Mouse (Mus musculus) hindbrain, embryonic 11.5 days (tissue): ENCODE measurements around the gene Lrrn3. TPM values are rescaled to one million over a fixed set of nuclear protein-coding genes. Genes with fewer than 3 reads are reported as not detected.
A peak's percentile ranks its signal among the peaks of the same experiment; 100 is the strongest.

Experiments
- ATAC-seq: fragments of 200-750 bp; cut with Nextera tagmentation; 2 replicates; pipeline ENCODE4 v1.8.0; 2017; ENCODE audit warnings: mild to moderate bottlenecking, moderate TSS enrichment, moderate library complexity; ENCODE audit not compliant: low FRiP score
- DNase-seq: peaks from one replicate; pipeline ENCODE4 v3.0.0-alpha.2; 2015; ENCODE audit warnings: low spot score
- H3K27ac ChIP-seq: fragments of 300-500 bp; sonication (generic); 2 replicates; pipeline ENCODE4 v1.5.1; 2014; ENCODE audit warnings: mild to moderate bottlenecking, low read depth, low read length
- H3K27me3 ChIP-seq: fragments of 300-500 bp; sonication (generic); 2 replicates; pipeline ENCODE4 v1.6.1; 2014; ENCODE audit warnings: mild to moderate bottlenecking, low read length, moderate library complexity, mixed read lengths; ENCODE audit not compliant: control insufficient read depth, insufficient read depth
- H3K36me3 ChIP-seq: fragments of 300-500 bp; sonication (generic); 2 replicates; pipeline ENCODE4 v1.6.1; 2014; ENCODE audit warnings: mild to moderate bottlenecking, low read length, moderate library complexity, mixed read lengths; ENCODE audit not compliant: control insufficient read depth, insufficient read depth
- H3K4me1 ChIP-seq: fragments of 300-500 bp; sonication (generic); replicated peaks from 2 replicates; pipeline ENCODE4 v1.6.1; 2014; ENCODE audit warnings: low read length, mixed read lengths; ENCODE audit not compliant: control insufficient read depth, insufficient read depth
- H3K4me2 ChIP-seq: fragments of 300-500 bp; sonication (generic); replicated peaks from 2 replicates; pipeline ENCODE4 v1.6.1; 2014; ENCODE audit warnings: mild to moderate bottlenecking, low read depth, low read length
- H3K4me3 ChIP-seq: fragments of 300-500 bp; sonication (generic); 2 replicates; pipeline ENCODE4 v1.5.1; 2014; ENCODE audit warnings: low read depth, low read length
- H3K9ac ChIP-seq: fragments of 300-500 bp; sonication (generic); 2 replicates; pipeline ENCODE4 v1.6.1; 2014; ENCODE audit warnings: low read depth, low read length
- H3K9me3 ChIP-seq: fragments of 300-500 bp; sonication (generic); 2 replicates; pipeline ENCODE4 v1.6.1; 2016; ENCODE audit warnings: low read length; ENCODE audit not compliant: control insufficient read depth
- WGBS: fragments of 180-500 bp; shearing (Covaris S2); extraction: QIAGEN DNeasy Blood & Tissue Kit; methylation state at CpG from one replicate; pipeline ENCODE4 v1.1.7; 2014; 5-methylcytosine and 5-hydroxymethylcytosine counted together
- polyA plus RNA-seq: library from polyadenylated mRNA; unstranded; fragments of >200 nt; fragmentation: Nextera tagmentation; extraction: Ambion mirVana; gene quantifications from 2 replicates; pipeline ENCODE4 v1.2.1, GENCODE M21; 2014

The Lrrn3 gene
- polyA plus RNA-seq: 43.3 and 43.7 TPM in 2 replicates

DNA sequence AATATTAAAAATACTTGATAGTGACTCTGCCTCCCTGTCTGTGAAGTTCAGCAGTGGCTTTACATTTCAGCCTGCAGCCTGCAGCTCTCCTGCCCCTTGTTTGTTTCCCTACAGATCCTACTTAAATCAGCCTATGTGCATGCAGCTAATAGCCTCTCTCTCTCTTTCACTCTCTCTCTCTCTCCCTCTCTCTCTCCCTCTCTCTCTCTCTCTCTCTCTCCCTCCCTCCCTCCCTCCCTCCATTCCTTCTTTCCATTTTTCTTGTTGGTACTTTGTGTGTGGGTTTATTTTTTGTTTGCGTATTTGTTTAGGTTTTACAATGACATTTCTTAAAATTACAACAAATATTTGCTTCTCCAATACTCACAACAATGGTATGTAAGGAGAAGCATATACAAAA is at the start of gene Lrrn3:
Gene Lrrn3, minus strand, starts transcription at position 101 of the 400 bp plus-strand sequence.
- WGBS: 100% methylated on average over 1 of the region's 1 CpGs
- Histone ChIP-seq H3K9me3 (no peaks in the 10 kb centered on the region), H3K4me3 (peak within 1 kb of the TSS; percentile 38), H3K4me1 (no peaks in the 10 kb centered on the region), H3K9ac (peak within 1 kb of the TSS; percentile 67), H3K4me2 (peak within 1 kb of the TSS; percentile 45), H3K27ac (peak within 1 kb of the TSS; percentile 85), H3K36me3 (no peaks in the 10 kb centered on the region), H3K27me3 (no peaks in the 10 kb centered on the region)
- ATAC-seq (peak; percentile 15; the same call in 1 of the 2 replicates), DNase-seq (no peak)

DNA sequence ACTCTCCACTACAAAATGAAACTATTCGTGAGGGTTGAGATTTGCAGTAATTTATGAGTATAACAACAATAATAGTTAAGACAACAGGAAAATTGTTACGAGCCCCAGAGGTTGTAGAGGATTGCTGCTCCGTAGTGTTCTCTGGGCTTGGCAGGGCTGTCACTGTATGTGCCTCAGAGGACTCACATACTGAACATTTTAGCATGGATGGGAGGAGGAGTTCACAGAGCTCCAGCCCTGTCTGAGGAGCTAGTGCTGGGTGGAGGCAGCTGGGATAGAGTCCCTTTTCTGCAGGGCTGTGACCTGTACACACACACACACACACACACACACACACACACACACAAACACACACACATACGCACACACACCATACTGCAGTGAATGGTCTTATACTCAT is 42.2 kb upstream of the Lrrn3 start:
- H3K27ac ChIP-seq: no peak overlapping the region
- no peaks in the 10 kb centered on the region for H3K9me3 ChIP-seq
- WGBS: 87% methylated on average over 4 of the region's 4 CpGs
- H3K4me2 ChIP-seq: no peak overlapping the region
- no peaks in the 10 kb centered on the region for H3K36me3 ChIP-seq
- no peak overlapping the region for H3K4me3 ChIP-seq
- ATAC-seq: no peak
- DNase-seq: no peak
- no peaks in the 10 kb centered on the region for H3K27me3 ChIP-seq
- no peaks in the 10 kb centered on the region for H3K4me1 ChIP-seq
- H3K9ac ChIP-seq: no peak overlapping the region

DNA sequence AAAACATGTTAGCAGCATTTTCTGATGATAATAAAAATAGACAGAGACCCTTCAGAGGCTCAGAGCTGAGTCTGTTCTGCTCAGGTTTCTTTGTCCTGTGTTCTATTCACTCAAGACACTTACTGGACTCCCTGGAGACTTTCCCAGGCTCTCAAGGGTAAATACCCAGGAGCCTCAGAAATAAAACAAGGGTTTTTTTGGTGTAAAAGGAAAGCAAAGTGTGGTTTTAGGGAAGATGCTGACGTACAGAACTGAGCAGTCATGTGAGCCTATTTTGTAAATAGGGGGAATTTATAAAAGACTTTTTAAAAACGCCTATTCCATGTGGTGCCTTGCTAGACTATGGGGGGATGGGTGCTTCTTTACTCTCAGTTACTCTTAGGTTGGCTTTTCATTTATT is 40.5 kb upstream of the Lrrn3 start:
- no peak overlapping the region for H3K4me3 ChIP-seq
- 45% methylated on average over 2 of the region's 2 CpGs for WGBS

DNA sequence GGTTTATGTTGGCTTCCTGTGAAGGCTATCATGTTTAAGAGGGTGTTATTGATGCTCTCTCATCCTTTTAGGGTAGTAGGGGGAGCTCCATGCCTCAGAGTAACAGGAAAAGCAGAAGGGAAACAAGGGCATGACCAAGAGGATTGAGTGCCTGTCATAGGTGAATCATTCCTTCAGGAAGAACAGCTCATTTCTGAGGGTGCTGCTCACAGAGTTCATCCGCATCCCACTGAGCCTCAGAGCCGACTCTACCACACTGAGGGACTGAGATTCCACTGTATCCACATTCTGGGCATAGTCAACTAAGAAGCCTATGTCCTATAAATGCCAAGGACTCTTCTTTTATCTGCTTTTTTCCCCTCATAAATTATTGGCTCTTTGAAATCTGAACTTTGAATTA is 35.4 kb upstream of the Lrrn3 start:
- H3K9ac ChIP-seq: no peak overlapping the region
- DNase-seq (no peak), ATAC-seq (no peak)
- no peak overlapping the region for H3K4me3 ChIP-seq
- WGBS: 83% methylated on average over 2 of the region's 2 CpGs
- H3K4me2 ChIP-seq: no peak overlapping the region
- H3K9me3 ChIP-seq: no peaks in the 10 kb centered on the region
- no peaks in the 10 kb centered on the region for H3K27me3 ChIP-seq
- H3K4me1 ChIP-seq: no peaks in the 10 kb centered on the region
- no peaks in the 10 kb centered on the region for H3K36me3 ChIP-seq
- no peak overlapping the region for H3K27ac ChIP-seq

More for the DNA sequence above, 40.5 kb upstream of the Lrrn3 start:
- no peak overlapping the region for H3K27ac ChIP-seq
- H3K27me3 ChIP-seq: no peaks in the 10 kb centered on the region
- H3K4me2 ChIP-seq: no peak overlapping the region
- H3K4me1 ChIP-seq: no peaks in the 10 kb centered on the region
- DNase-seq (no peak), ATAC-seq (no peak)
- no peaks in the 10 kb centered on the region for H3K9me3 ChIP-seq
- H3K9ac ChIP-seq: no peak overlapping the region
- no peaks in the 10 kb centered on the region for H3K36me3 ChIP-seq

DNA sequence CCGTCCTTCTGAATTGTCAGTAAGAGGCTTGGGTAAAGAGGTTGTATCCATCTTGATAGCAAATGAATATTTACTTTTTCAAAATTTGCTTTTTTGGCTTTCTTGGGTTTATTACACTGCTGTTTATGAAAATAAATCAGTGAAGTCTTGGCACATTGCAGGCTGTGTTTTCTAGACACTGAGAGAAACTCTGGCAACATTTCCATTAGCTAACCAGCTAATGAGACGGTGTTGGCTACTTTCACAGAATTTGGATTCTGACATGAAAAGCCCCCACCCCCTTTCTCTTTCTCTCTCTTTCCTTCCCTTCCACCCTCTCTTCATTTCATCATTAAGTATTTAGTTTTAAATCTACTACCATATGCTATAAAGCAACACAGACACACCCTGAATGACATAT is 34.1 kb upstream of the Lrrn3 start:
- WGBS: 83% methylated on average over 2 of the region's 2 CpGs
- H3K9me3 ChIP-seq: no peaks in the 10 kb centered on the region

DNA sequence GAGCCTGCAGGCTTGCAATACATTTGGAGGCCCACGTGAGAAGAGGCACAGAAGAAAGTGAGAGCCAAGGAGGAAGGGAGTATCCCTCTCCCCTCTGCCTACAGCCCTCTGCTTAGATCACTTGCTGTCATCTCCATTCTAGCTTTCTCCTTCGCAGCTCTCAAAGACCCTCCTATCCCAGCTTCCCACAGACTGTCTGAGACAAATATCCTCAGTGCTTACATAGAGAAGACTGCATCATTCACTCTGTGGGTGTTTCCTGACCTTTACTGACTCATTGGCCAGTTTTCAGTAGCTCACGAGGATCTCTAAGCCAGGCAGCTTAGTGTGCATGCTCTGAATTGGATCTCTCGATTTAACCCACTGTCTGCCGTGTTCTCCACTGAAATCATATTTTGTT is 32.7 kb upstream of the Lrrn3 start:
- ATAC-seq (no peak), DNase-seq (no peak)
- Histone ChIP-seq H3K9ac (no peak overlapping the region), H3K36me3 (no peaks in the 10 kb centered on the region), H3K27ac (no peak overlapping the region), H3K4me2 (no peak overlapping the region), H3K4me1 (no peaks in the 10 kb centered on the region), H3K27me3 (no peaks in the 10 kb centered on the region), H3K9me3 (no peaks in the 10 kb centered on the region), H3K4me3 (no peak overlapping the region)
- WGBS: 72% methylated on average over 5 of the region's 5 CpGs

More for the DNA sequence above, 34.1 kb upstream of the Lrrn3 start:
- no peak overlapping the region for H3K9ac ChIP-seq
- H3K36me3 ChIP-seq: no peaks in the 10 kb centered on the region
- H3K27ac ChIP-seq: no peak overlapping the region
- no peak for DNase-seq
- no peak for ATAC-seq
- H3K4me2 ChIP-seq: no peak overlapping the region
- no peak overlapping the region for H3K4me3 ChIP-seq
- H3K4me1 ChIP-seq: no peaks in the 10 kb centered on the region
- H3K27me3 ChIP-seq: no peaks in the 10 kb centered on the region

DNA sequence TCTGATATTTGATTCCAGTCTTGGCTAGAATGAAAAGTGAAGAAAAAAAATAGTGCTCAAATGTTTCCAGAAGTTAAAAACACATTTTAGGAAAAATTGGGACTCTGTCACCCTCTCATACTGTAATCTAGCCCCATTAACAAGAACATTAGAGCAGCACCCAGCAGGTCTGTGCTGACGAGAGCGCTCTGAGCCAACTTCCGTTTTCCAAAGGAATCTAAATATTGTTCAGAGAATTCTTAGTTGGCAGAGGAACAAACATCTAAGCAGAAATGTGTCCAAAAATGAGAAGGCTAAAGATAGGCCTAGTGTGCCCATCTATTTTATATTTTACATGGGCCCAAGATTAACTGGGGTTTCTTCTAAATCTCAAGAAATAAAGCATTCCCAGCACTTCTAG is 24.4 kb upstream of the Lrrn3 start:
- Histone ChIP-seq H3K4me3 (no peak overlapping the region), H3K4me2 (no peak overlapping the region), H3K4me1 (no peaks in the 10 kb centered on the region), H3K9me3 (no peaks in the 10 kb centered on the region), H3K27ac (no peak overlapping the region), H3K36me3 (no peaks in the 10 kb centered on the region), H3K27me3 (no peaks in the 10 kb centered on the region), H3K9ac (no peak overlapping the region)
- DNase-seq (no peak), ATAC-seq (no peak)
- WGBS: 93% methylated on average over 3 of the region's 3 CpGs

DNA sequence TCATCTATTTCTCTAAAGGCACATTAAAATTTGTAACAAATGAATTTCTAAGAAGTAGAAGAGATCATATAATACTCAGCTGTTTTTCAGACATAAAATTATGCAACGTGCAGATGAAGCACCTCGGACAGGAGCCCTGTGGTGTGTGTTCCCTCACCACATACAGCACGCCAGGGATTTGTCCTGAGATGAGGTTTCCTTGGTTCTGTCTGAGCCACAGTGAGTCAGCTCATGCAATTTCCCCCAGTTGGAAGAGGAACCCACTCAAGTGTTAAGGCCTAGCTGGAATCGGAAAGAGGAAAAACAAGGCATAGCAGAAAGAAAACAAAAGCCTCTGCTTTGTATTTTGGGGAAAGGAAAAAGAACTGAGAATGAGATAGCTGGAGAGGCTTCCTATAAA is 22.4 kb upstream of the Lrrn3 start:
- no peaks in the 10 kb centered on the region for H3K4me1 ChIP-seq
- H3K9ac ChIP-seq: no peak overlapping the region
- 85% methylated on average over 4 of the region's 4 CpGs for WGBS
- no peak overlapping the region for H3K27ac ChIP-seq
- no peak overlapping the region for H3K4me2 ChIP-seq
- no peaks in the 10 kb centered on the region for H3K9me3 ChIP-seq
- H3K4me3 ChIP-seq: no peak overlapping the region
- H3K36me3 ChIP-seq: no peaks in the 10 kb centered on the region
- DNase-seq: no peak
- no peak for ATAC-seq
- H3K27me3 ChIP-seq: no peaks in the 10 kb centered on the region

DNA sequence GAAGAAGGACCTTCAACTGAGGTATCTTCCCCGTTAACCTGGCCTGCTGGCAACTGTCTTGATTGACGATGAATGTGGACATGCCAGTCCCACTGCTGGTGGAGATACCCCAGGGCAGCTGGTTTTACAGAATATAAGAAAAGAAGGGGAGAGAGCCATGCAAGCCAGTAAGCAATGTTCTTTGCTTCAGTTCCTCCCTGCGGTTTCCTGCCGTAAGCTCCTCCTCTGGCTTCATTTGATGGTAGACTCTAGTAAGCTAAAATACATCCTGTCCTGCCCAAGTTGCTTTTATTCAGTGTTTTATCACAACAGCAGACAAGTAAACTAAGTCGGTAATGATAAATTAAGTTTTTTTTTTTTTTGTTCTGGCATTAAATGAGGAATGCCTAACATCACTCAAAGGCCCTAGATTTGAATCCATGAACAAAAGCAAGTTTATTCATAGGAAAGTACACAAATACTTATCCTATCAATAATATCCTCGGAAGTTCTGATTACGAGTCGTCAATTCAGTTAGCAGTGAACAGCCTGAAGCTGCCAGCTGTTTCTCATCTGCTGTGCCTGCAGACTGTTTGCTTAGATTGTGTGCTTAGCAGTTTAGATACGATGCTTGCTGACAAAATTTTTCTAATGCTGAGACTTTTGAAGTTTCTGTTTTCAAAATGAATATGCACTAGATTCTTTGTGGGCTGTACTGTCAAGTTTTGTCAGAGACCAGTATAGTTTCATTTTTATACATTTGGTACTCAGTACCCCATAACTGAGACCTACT is 14.0 kb upstream of the Lrrn3 start:
- Histone ChIP-seq H3K36me3 (no peaks in the 10 kb centered on the region), H3K9ac (no peak overlapping the region), H3K4me1 (no peaks in the 10 kb centered on the region), H3K9me3 (no peaks in the 10 kb centered on the region), H3K4me3 (no peak overlapping the region), H3K27me3 (no peaks in the 10 kb centered on the region), H3K4me2 (no peak overlapping the region), H3K27ac (no peak overlapping the region)
- no peak for DNase-seq
- no peak for ATAC-seq
- WGBS: 80% methylated on average over 9 of the region's 9 CpGs
